ENCODE assay signal across 8 mouse cellular contexts in genomic region chr8:93932873-93933272, GRCm38 (mm10).
DNase-seq lines count a peak whose midpoint lies in the region; ATAC-seq lines count a peak whose summit lies in the region.

No protein-coding gene starts in this region.

- H3K4me2 ChIP-seq in limb, embryonic 13.5 days (replicated peaks) = no peak overlapping the region

- H3K27me3 ChIP-seq in limb, embryonic 13.5 days = no peaks in the 10 kb centered on the region

- H3K4me1 ChIP-seq in limb, embryonic 13.5 days = peaks cover 5% of the 10 kb centered on the region; the same call in 1 of the 2 replicates

- H3K4me3 ChIP-seq in limb, embryonic 13.5 days = no peak overlapping the region

- ATAC-seq in granulocyte monocyte progenitor cell, adult 5-6 weeks (replicated peaks; ENCODE audit: poor library complexity, severe bottlenecking) = peak; percentile 99
- ATAC-seq in limb, embryonic 13.5 days (ENCODE audit: low FRiP score, low read depth) = peak; percentile 59; the same call in 1 of the 2 replicates

- 30% methylated on average over 6 of the region's 6 CpGs for WGBS in limb, embryonic 13.5 days

- no peak overlapping the region for H3K9ac ChIP-seq in limb, embryonic 13.5 days

- H3K9me3 ChIP-seq in limb, embryonic 13.5 days = no peaks in the 10 kb centered on the region

- H3K27ac ChIP-seq in limb, embryonic 13.5 days = no peak overlapping the region

- DNase-seq in 3134 (ENCODE audit: extremely low read depth, insufficient read length, low spot score) = peak; percentile 58
- peak; percentile 63 for DNase-seq in adrenal gland, adult 8-10 months
- peak; percentile 51 for DNase-seq in embryo, embryonic 11.5 days (ENCODE audit: low read depth, low spot score)
- DNase-seq in kidney, adult 9 months = peak; percentile 66
- peak; percentile 38 to 66 for DNase-seq in natural killer cell, adult 2 months (ENCODE audit: low spot score in 2 of 2)
- DNase-seq in spleen, postnatal 4 days (ENCODE audit: low spot score in 2 of 2) = peak; percentile 73 to 88

- H3K36me3 ChIP-seq in limb, embryonic 13.5 days = no peaks in the 10 kb centered on the region
